Mouse (Mus musculus) right cerebral cortex, postnatal 10 days (tissue): ENCODE measurements around the gene Gtpbp1.
"Not testable (repeated sequence)": the region's sequence is repeated elsewhere in the genome, so short reads cannot be mapped to it uniquely, and the experiment has no call there.

ENCODE experiments used
- DNase-seq, 2 experiments: peaks; one replicate each; pipeline ENCODE4 v3.0.0; 2021; ENCODE audit warnings: low spot score in 2 of 2

Gtpbp1 gene

DNA sequence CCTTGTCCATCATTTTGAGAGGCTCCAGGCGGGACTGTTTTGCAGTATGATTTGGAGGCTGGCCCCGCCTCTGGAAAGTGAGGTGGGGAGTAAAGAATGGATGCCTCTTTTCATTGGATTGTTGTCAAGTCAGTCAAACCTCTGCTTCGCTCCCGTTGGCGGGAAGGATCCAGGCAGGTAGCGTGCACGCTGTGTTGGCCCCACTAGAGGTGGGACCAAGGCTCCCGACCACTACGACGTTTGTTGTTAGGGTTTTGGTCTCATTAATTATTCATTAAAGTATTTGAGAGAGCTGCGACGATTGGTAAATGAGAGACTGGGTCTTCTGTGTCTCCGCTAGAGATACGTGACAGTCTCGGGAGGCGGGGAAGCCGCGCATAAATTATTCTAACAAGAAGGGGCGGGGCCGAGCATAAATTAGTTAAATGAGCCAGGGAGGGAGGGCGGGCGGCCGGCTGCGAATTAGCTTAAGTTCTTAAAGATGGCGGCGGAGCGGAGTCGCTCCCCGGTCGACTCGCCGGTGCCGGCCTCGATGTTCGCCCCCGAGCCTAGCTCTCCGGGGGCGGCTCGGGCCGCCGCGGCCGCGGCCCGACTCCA is at the start of gene Gtpbp1:
TSS of gene Gtpbp1 (plus strand) at position 420 of the 597 bp plus-strand sequence.
- peak; percentile 99 for DNase-seq

DNA sequence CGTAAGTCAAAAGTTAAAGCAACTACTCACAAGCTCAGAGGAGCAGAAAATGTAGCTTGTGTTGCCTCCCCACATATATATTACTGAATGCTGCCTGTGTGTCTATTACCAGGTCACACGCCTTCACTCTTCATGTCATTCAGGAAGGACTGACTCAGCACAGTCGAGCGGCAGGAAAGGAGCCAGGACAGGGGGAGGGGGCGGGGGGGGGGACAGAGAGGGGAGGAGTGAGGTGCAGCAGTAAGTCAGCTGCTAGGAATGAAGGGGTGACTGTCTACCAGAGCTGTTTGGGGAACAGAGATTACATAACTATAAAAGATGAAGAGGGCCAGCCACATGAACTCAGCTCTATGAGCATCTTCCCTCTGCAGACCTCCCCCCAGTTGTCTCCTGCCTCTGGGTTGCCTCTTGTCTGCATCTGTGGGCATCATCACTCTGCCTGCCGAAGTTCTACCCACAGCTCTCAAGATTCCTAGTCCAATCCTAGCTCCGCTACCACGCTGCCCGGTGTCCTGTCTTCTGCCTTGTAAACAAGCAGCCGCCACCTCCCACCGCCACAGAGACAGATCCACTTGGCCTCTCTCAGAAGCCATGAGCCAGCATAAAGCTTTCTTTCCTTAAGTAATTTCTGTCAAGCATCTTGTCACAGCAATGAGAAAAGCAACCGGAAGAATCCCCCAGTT is 49.4 kb upstream of the Gtpbp1 start:
- DNase-seq: no peak

DNA sequence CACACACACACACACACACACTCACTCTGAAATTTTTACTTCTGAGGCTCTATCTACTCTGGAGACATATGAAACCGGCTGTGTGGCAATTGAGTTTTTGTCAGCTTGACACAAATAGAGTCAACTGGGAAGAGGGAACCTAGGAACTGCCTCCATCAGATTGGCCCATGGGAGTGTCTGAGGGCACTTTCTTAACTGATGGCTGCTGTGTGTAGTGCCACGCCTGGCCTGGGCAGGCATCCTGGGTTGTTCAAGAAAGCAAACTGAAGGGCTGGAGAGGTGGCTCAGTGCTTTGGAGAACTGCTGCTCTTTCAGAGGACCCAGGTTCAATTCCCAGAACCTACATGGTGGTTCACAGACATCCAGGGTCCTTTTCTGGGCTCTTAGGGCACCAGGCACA is 45.2 kb upstream of the Gtpbp1 start:
- DNase-seq: no peak

GRCm38 (mm10) chr15:79648130-79648529 is 42.5 kb upstream of the Gtpbp1 start:
- DNase-seq: no peak

GRCm38 (mm10) chr15:79650569-79650968 is 40.1 kb upstream of the Gtpbp1 start:
- peak in 1 of 2 experiments; percentile 56 for DNase-seq

DNA sequence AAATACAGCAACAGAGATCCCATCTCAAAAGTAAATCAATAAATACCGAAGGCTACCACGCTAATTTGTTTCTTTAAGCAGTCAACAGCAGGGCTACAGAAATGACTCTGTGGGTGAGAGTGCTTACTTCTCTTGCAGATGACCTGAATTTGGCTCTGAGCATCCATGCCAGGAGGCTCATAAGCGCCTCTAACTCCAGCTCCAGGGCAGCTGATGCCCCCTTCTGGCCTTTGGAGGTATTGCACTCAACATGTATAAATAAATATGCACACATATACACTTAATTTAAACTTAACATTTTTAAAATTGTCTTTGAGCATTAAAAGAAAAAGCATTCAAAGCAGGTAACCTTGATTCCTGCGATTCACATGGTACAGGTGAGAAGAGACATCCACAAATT is 39.2 kb upstream of the Gtpbp1 start:
- no peak for DNase-seq

DNA sequence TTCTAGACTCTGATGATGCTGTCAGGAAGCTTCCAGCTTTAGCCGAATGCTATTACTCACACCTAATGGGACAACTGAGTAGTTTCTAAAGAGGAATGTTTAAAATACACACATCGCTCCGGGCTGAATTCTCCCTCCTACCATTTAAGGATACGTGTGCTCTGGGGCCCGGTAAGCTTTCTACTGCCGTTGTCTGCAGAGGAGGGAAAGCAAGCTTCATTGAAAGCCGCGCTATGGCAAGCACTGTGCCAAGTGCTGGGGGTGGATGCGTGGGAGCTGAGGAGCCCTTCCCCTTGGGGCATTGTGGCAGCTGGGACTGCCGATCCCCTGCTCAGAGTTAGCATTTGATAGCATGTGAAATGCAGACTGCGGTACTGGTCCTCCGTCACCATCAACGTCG is 34.2 kb upstream of the Gtpbp1 start:
- DNase-seq: no peak

DNA sequence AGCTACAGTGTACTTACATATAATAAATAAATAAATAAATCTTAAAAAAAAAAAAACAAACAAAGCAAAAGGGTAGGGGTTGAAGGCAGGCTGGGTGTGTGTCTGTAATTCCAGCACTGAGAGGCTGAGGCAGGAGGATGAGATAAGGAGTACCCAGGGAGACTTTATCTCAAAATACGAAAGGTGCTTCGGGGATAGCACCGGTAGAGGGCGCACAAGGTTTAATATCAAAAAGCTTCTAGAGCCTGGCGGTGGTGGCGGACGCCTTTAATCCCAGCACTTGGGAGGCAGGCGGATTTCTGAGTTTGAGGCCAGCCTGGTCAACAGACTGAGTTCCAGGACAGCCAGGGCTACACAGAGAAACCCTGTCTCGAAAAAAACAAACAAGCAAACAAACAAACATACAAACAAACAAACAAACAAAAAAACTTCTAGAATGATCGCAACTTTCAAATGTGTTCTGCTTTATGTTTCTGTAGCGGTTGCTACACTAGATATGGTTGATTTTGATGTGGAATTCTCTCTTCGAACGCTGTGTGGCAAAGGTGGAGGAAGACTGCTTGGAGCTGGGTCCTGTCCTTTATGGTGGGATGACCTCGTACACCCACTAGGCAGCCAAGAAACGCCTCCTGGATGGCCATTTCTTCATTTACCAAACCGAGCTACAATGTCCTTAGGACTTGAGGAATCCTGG is 32.7 kb upstream of the Gtpbp1 start:
- peak; percentile 88 to 91 for DNase-seq

DNA sequence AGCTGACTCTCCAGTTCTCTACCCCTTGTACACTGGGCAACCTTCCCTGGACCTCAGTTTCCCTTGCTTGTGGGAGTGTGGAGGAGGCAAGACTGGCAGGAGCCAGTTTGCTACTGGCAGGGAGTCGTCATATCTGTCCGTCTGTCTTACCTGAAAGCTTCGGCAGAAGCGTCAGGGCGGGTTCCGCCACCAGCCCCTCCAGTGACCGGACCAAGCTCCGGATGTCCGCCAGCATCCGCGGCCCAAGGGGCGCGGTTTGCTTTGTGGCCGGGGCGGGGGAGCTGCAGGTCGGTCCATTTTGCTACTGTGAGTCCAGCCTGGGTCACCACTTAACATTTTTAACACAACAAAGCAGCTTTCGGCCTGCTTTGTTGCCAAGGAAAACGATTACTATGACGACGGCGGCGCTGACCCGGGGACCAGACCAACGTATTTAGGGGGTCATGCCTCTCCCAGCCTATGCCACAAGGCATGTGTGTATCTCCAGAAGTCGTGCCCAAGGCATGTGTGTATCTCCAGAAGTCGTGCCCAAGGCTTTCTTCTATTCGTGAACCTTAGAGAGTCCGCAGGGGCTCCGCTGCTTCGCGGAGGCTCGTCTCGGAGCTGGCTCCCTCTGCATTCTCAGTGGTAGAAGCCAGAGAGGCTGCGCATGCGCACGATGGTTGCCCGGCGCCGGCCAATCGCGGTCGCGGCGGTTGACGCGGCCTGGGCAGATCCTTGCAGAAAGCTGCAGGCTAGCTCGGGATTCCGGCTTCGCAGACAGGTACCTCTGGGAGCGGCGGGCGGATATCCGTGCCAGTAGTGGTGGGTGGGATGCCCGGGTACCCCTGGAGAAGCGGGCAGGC is 31.9 kb upstream of the Gtpbp1 start, which contains the start of the genes Fam227a and Cby1:
TSS of gene Fam227a (minus strand) at position 426 of the 845 bp plus-strand sequence.
TSS of gene Cby1 (plus strand) at position 669 of the 845 bp plus-strand sequence.
- peak; percentile 96 to 97 for DNase-seq

- no peak for DNase-seq
Observed at GRCm38 (mm10) chr15:79661852-79662251, 28.8 kb upstream of the Gtpbp1 start.

GRCm38 (mm10) chr15:79664666-79665065 is 26.0 kb upstream of the Gtpbp1 start:
- DNase-seq: no peak

- no peak for DNase-seq
Observed at GRCm38 (mm10) chr15:79669195-79669594, 21.4 kb upstream of the Gtpbp1 start.

GRCm38 (mm10) chr15:79670249-79670971 is 20.2 kb upstream of the Gtpbp1 start, which contains the start of gene Tomm22:
Gene Tomm22 (plus strand): TSS chr15:79670861.
- DNase-seq: peak; percentile 95

- no peak for DNase-seq
Observed at GRCm38 (mm10) chr15:79670972-79671299, 19.7 kb upstream of the Gtpbp1 start.

GRCm38 (mm10) chr15:79671828-79672348 is 18.8 kb upstream of the Gtpbp1 start:
- DNase-seq: not testable (repeated sequence)

- no peak for DNase-seq
Observed at GRCm38 (mm10) chr15:79677936-79678335, 12.7 kb upstream of the Gtpbp1 start.

DNA sequence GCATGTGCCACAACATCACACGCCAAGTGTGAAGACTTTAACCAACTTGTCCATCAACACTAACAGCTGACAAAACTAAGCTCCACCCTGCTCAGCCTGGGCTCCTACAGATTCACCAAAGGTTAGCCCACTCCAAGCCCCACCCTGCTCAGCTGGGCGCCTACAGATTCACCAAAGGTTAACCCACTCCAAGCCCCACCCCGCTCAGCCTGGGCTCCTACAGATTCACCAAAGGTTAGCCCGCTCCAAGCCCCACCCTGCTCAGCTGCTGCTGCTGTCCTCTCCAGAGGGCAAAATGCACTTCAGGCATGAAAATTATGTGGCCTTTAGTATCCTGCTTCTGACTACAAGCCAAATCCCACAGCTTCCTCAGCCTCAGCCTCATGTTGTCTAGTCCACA is 8.7 kb upstream of the Gtpbp1 start:
- no peak for DNase-seq

DNA sequence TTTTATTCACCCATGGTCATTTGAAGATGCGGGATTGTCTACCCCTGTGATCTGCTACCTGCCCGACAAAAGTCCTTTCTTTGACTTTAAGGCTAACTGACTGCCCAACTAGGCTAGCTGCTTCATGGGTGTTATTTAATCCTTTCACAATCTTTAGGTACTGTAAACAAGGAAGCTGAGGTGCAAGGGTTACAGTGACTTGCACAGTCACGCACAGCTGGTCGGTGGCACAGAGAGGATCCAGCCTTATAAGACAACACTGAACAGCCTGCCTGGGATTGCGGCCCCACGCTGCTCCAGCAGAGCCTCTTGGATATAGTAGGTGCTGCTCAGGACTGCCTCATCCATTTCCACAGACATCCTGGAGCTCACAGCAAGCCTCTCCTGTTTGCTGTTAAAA is 7.5 kb upstream of the Gtpbp1 start:
- DNase-seq: no peak

GRCm38 (mm10) chr15:79683707-79684465 is 6.8 kb upstream of the Gtpbp1 start:
- DNase-seq: no peak

GRCm38 (mm10) chr15:79684616-79685015 is 6.0 kb upstream of the Gtpbp1 start:
- no peak for DNase-seq
